ENCODE assay signal across 8 mouse cellular contexts in genomic region chr15:99670154-99670821, GRCm38 (mm10). TPM values are rescaled to one million over a fixed set of nuclear protein-coding genes. Genes with fewer than 3 reads are reported as not detected.
DNase-seq lines count a peak whose midpoint lies in the region; ATAC-seq and TF ChIP-seq lines count a peak whose summit lies in the region.

TSS of gene Asic1 (plus strand) at chr15:99670368.

- H3K4me1 ChIP-seq in forebrain, embryonic 10.5 days, result peaks cover 43% of the 10 kb centered on the region
- peaks cover 17% of the 10 kb centered on the region for H3K4me1 ChIP-seq in heart, embryonic 15.5 days (replicated peaks)
- H3K4me1 ChIP-seq in liver, embryonic 14.5 days (replicated peaks; ENCODE audit: control insufficient read depth in 2 of 2, insufficient read depth in 2 of 2, low read length in 1 of 2), result peaks cover under 1 to 4% of the 10 kb centered on the region in 2 experiments
- H3K4me1 ChIP-seq in olfactory bulb, adult 2 months (ENCODE audit: control insufficient read depth, insufficient read depth, low read length), result peaks cover 43% of the 10 kb centered on the region

- H3K4me3 ChIP-seq in forebrain, embryonic 10.5 days, result peak within 1 kb of the TSS; percentile 75
- H3K4me3 ChIP-seq in heart, embryonic 15.5 days, result peak within 1 kb of the TSS; percentile 56
- peak within 1 kb of the TSS in 1 of 2 experiments; percentile 32; a peak in 2 of 4 replicates for H3K4me3 ChIP-seq in liver, embryonic 14.5 days (ENCODE audit: insufficient read depth in 1 of 2, low read depth in 2 of 2, low read length in 2 of 2)
- peak within 1 kb of the TSS; percentile 93 for H3K4me3 ChIP-seq in olfactory bulb, adult 2 months (ENCODE audit: insufficient read depth, low read depth, low read length)

- ATAC-seq in heart, embryonic 15.5 days (replicated peaks; ENCODE audit: insufficient number of reproducible peaks, insufficient read depth, low FRiP score, low read depth), result peak; percentile 71
- peak; percentile 60; the same call in 1 of the 2 replicates for ATAC-seq in liver, embryonic 14.5 days (ENCODE audit: insufficient read depth)

- H3K36me3 ChIP-seq in forebrain, embryonic 10.5 days (replicated peaks), result no peaks in the 10 kb centered on the region
- H3K36me3 ChIP-seq in heart, embryonic 15.5 days, result no peaks in the 10 kb centered on the region
- no peaks in the 10 kb centered on the region for H3K36me3 ChIP-seq in liver, embryonic 14.5 days (replicated peaks; ENCODE audit: control insufficient read depth, insufficient read depth, low read depth)

- H3K9ac ChIP-seq in heart, embryonic 15.5 days, result peak within 1 kb of the TSS; percentile 61
- H3K9ac ChIP-seq in liver, embryonic 14.5 days (replicated peaks), result no peak within 1 kb of the TSS

- DNase-seq in 3134 (ENCODE audit: extremely low read depth, insufficient read length, low spot score), result peak; percentile 65
- DNase-seq in adrenal gland, postnatal 36 days, result peak; percentile 85 to 88
- peak; percentile 54 for DNase-seq in forebrain, embryonic 10.5 days (ENCODE audit: extremely low spot score, low spot score)
- DNase-seq in kidney, postnatal 25 days, result peak; percentile 54 to 78
- DNase-seq in liver, embryonic 14.5 days (ENCODE audit: low read depth in 3 of 3, low spot score in 3 of 3), result no peak
- DNase-seq in urinary bladder, postnatal 4 days (ENCODE audit: low spot score in 2 of 2), result peak; percentile 63 to 67

- H3K27ac ChIP-seq in forebrain, embryonic 10.5 days, result peak within 1 kb of the TSS; percentile 79
- H3K27ac ChIP-seq in heart, embryonic 15.5 days, result no peak within 1 kb of the TSS
- H3K27ac ChIP-seq in liver, embryonic 14.5 days, result no peak within 1 kb of the TSS
- peak within 1 kb of the TSS; percentile 80 for H3K27ac ChIP-seq in olfactory bulb, adult 2 months (ENCODE audit: insufficient read depth, low read depth, low read length)

- TF ChIP-seq EP300 in liver, embryonic 14.5 days (IDR thresholded peaks at IDR 0.05; ENCODE audit: low read depth), result no peak

- peak within 1 kb of the TSS; percentile 97 for H3K4me2 ChIP-seq in heart, embryonic 15.5 days
- H3K4me2 ChIP-seq in liver, embryonic 14.5 days (ENCODE audit: low read depth), result peak within 1 kb of the TSS; percentile 54

- peaks cover 94% of the 10 kb centered on the region for H3K27me3 ChIP-seq in forebrain, embryonic 10.5 days (ENCODE audit: poor library complexity, severe bottlenecking)
- peaks cover 79% of the 10 kb centered on the region for H3K27me3 ChIP-seq in heart, embryonic 15.5 days
- peaks cover 77% of the 10 kb centered on the region for H3K27me3 ChIP-seq in liver, embryonic 14.5 days (ENCODE audit: control insufficient read depth, insufficient read depth, low read length)

- no peaks in the 10 kb centered on the region; the same call in 1 of the 2 replicates for H3K9me3 ChIP-seq in forebrain, embryonic 10.5 days
- H3K9me3 ChIP-seq in heart, embryonic 15.5 days (replicated peaks), result no peaks in the 10 kb centered on the region
- no peaks in the 10 kb centered on the region for H3K9me3 ChIP-seq in liver, embryonic 14.5 days (ENCODE audit: control insufficient read depth, low read length)

- TF ChIP-seq POLR2A in olfactory bulb, adult 2 months (IDR thresholded peaks at IDR 0.05; ENCODE audit: insufficient read depth, low read depth, low read length), result peak; percentile 69

- TF ChIP-seq CTCF in liver, embryonic 14.5 days (IDR thresholded peaks at IDR 0.05; ENCODE audit: low read depth), result 0 out of 2 replicates have a peak, but pooled peaks have one; percentile 1
- no peak for TF ChIP-seq CTCF in olfactory bulb, adult 2 months (IDR thresholded peaks at IDR 0.05; ENCODE audit: insufficient read depth, low read depth, low read length)

- under 1% methylated on average over 64 of the region's 74 CpGs for WGBS in forebrain, embryonic 10.5 days
- WGBS in heart, embryonic 15.5 days, result under 1% methylated on average over 73 of the region's 74 CpGs
- under 1% methylated on average over 72 of the region's 74 CpGs for WGBS in liver, embryonic 14.5 days (ENCODE audit: insufficient replicate concordance)
- under 1% methylated on average over 58 of the region's 74 CpGs for WGBS in olfactory bulb, adult 2 months

RNA-seq across cellular contexts. Expression of gene Asic1, which starts in this region (rescaled TPM):
- under 1 TPM; 0.53 to 0.56 TPM for total RNA-seq in adrenal gland, postnatal 36 days (2021)
- 2.2 and 2.4 TPM in 2 replicates for polyA plus RNA-seq in forebrain, embryonic 10.5 days (2016; fragmentation: Nextera tagmentation; extraction: Ambion mirVana)
- polyA plus RNA-seq in heart, embryonic 15.5 days (2015; fragmentation: Nextera tagmentation; extraction: Ambion mirVana), result 1.4 and 2.4 TPM in 2 replicates
- 0.15 and 0.34 TPM in 2 replicates for polyA plus RNA-seq in liver, embryonic 14.5 days (2012; rRNA removed)
- 0.04 and 0.06 TPM in 2 replicates for polyA plus RNA-seq in liver, embryonic 14.5 days (2014; fragmentation: Nextera tagmentation; extraction: Ambion mirVana)
- not detected in 2 replicates for polyA plus RNA-seq in olfactory bulb, adult 2 months (2012; ENCODE audit: insufficient read depth, insufficient read length, low replicate concordance, missing spikeins)

Comparison
In these comparisons a context has a peak if more than half of its experiments do, and no peak if none do; other contexts are left out.
1. Peak in DNase-seq in adrenal gland, postnatal 36 days; RNA of the gene not detected or under 1 TPM.
2. Peak in ATAC-seq and H3K4me2 ChIP-seq in liver, embryonic 14.5 days; RNA of the gene not detected or under 1 TPM.
3. DNase-seq: peak in 3134 (single experiment), forebrain, embryonic 10.5 days (single experiment), kidney, postnatal 25 days (2 of 2) and urinary bladder, postnatal 4 days (2 of 2); none in liver, embryonic 14.5 days (0 of 3).
4. H3K27ac ChIP-seq: peak in forebrain, embryonic 10.5 days (single experiment) and olfactory bulb, adult 2 months (single experiment); none in heart, embryonic 15.5 days (single experiment) and liver, embryonic 14.5 days (single experiment).